Mouse (Mus musculus): ENCODE results near the gene C330007P06Rik. TPM values are rescaled to one million over a fixed set of nuclear protein-coding genes. Genes with fewer than 3 reads are reported as not detected.

The C330007P06Rik gene
- total and polyA plus RNA-seq, 3 experiments: 18.6 to 61.2 (median 53.0) TPM

DNA sequence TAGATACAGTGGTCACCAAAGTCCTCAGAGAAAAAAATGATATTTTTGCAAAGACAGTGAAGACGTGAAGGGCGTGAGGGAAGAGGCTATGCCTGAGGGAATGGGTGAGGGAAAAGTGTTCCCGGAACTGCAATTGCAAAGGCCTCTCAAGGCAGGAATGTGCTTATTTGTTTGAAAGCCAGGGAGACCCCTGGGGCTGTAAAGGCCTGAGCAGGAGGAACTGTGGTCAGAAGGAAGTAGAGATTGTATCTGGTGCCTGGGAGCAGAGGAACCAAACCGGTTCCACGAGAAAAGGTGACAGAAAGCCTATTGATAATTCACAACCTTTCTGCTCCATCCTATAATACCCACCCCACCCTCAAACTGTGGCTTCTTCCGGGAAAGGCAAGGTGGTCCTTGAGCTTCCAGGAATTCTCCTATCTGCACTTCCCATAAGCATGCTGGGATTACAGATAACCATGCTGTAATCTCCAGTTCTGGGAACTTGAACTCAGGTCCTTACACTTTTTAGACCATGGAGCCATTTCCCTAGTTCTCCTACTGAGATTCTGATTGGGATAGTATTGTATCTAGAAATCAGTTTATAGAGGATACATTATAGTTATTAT is 36.7 kb downstream of the C330007P06Rik start:
- no peak overlapping the region for H3K4me2 ChIP-seq (ENCODE audit: insufficient read depth, low read depth, poor library complexity, severe bottlenecking)
- no peak for DNase-seq (ENCODE audit: extremely low read depth)
- no peak overlapping the region for H3K4me3 ChIP-seq (replicated peaks in 1 of 3; ENCODE audit: low read depth in 2 of 3, low read length in 2 of 3, poor library complexity in 1 of 3)
- H3K79me2 ChIP-seq (replicated peaks; ENCODE audit: control insufficient read depth, extremely low read depth, insufficient read depth, poor library complexity, severe bottlenecking): no peaks in the 10 kb centered on the region
- no peak overlapping the region for H3K27ac ChIP-seq (ENCODE audit: insufficient read depth, low read depth)
- H3K4me1 ChIP-seq (ENCODE audit: control insufficient read depth in 1 of 2, insufficient read depth in 2 of 2): peaks cover 0 to 20% of the 10 kb centered on the region in 2 experiments; a peak in 2 of 4 replicates
- H3K9me3 ChIP-seq (replicated peaks; ENCODE audit: low read length): no peaks in the 10 kb centered on the region
- in situ Hi-C loops (cut with MboI; ENCODE audit: low pct_ligation_motif_present, low pct_unique_long_range_greater_than_20kb, low sequenced_read_pairs): no loop called here
- TF ChIP-seq ZNF384 (IDR thresholded peaks at IDR 0.05; ENCODE audit: low read depth, low read length): no peak
- TF ChIP-seq IRF4 (IDR thresholded peaks at IDR 0.05; ENCODE audit: low read depth, low read length): no peak
- no peak for TF ChIP-seq TCF12 (IDR thresholded peaks at IDR 0.05; ENCODE audit: low read depth, low read length)
- TF ChIP-seq CTCF (conservative IDR thresholded peaks at IDR 0.05 in 1 of 2, IDR thresholded peaks at IDR 0.05 in 1 of 2; ENCODE audit: low read depth in 2 of 2, low read length in 2 of 2): no peak
- no peak for TF ChIP-seq USF1 (IDR thresholded peaks at IDR 0.05; ENCODE audit: low read depth, low read length)
- no peak for TF ChIP-seq MAFK (IDR thresholded peaks at IDR 0.05; ENCODE audit: insufficient replicate concordance, low read length)
- TF ChIP-seq SIN3A (IDR thresholded peaks at IDR 0.05; ENCODE audit: low read length): no peak
- no peak for TF ChIP-seq KAT2A (IDR thresholded peaks at IDR 0.05; ENCODE audit: insufficient replicate concordance, low read length)
- no peak for TF ChIP-seq ELF1 (IDR thresholded peaks at IDR 0.05; ENCODE audit: low read depth, low read length)
- no peaks in the 10 kb centered on the region for H3K27me3 ChIP-seq (replicated peaks)
- dilution Hi-C loops (cut with MboI; ENCODE audit: extremely low pct_ligation_motif_present, extremely low pct_unique_long_range_greater_than_20kb, low sequenced_read_pairs): no loop called here
- H3K9ac ChIP-seq (ENCODE audit: insufficient read depth, low read depth): no peak overlapping the region
- peaks cover 0 to 18% of the 10 kb centered on the region in 2 experiments for H3K36me3 ChIP-seq (replicated peaks in 1 of 2; ENCODE audit: control insufficient read depth in 1 of 2, insufficient read depth in 1 of 2, low read length in 1 of 2)

DNA sequence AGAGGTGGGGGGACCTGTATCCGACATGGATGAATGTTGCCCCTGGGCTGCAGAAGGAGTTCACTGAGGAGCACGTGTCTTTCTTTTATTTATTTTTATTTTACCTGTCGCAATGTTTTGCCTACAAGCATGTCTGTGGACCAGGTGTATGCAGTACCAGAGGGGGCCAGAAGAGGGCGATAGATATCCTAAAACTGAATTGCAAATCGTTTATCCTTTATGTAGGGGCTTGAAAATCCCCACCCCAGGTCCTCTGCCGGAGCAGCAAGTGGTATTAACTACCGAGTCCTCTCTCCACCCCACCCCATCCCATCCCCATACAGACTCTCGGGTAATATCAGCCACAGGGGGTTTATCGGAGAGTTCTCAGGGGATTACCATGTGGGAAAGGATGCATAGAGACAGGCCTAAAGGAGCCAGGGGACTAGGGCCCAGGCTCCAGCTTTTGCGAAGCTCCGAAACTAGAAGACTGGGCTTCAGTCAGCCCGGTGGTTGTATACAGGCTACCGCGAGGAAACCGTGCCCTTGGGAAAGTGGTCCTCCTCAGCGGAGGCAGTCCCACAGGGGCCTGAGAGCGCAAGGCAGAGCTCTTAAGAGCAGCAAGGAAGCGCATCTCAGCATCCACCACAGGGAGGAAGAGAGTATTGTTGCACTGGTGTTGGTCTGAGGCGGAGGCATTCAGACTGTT is 40.4 kb downstream of the C330007P06Rik start:
- DNase-seq (ENCODE audit: extremely low read depth): peak; percentile 61
- in situ Hi-C loops (cut with MboI; ENCODE audit: low pct_ligation_motif_present, low pct_unique_long_range_greater_than_20kb, low sequenced_read_pairs) (no loop called here), dilution Hi-C loops (cut with MboI; ENCODE audit: extremely low pct_ligation_motif_present, extremely low pct_unique_long_range_greater_than_20kb, low sequenced_read_pairs) (no loop called here)
- H3K9me3 ChIP-seq (replicated peaks; ENCODE audit: low read length): no peaks in the 10 kb centered on the region
- peaks cover 0 to 9% of the 10 kb centered on the region in 2 experiments for H3K36me3 ChIP-seq (replicated peaks in 1 of 2; ENCODE audit: control insufficient read depth in 1 of 2, insufficient read depth in 1 of 2, low read length in 1 of 2)
- no peaks in the 10 kb centered on the region for H3K79me2 ChIP-seq (replicated peaks; ENCODE audit: control insufficient read depth, extremely low read depth, insufficient read depth, poor library complexity, severe bottlenecking)
- 0 out of 2 replicates have a peak, but pooled peaks have one; percentile 27 for TF ChIP-seq MAX (IDR thresholded peaks at IDR 0.05; ENCODE audit: low read length)
- TF ChIP-seq CTCF (conservative IDR thresholded peaks at IDR 0.05 in 1 of 2, IDR thresholded peaks at IDR 0.05 in 1 of 2; ENCODE audit: low read depth in 2 of 2, low read length in 2 of 2): peak; percentile 64 to 70
- peak; percentile 53 for TF ChIP-seq SMC3 (IDR thresholded peaks at IDR 0.05; ENCODE audit: low read depth, low read length)
- no peak for TF ChIP-seq ELF1 (IDR thresholded peaks at IDR 0.05; ENCODE audit: low read depth, low read length)
- no peak for TF ChIP-seq ETS1 (conservative IDR thresholded peaks at IDR 0.05; ENCODE audit: low read depth, low read length)
- TF ChIP-seq KAT2A (IDR thresholded peaks at IDR 0.05; ENCODE audit: insufficient replicate concordance, low read length): no peak
- no peak for TF ChIP-seq JUND (conservative IDR thresholded peaks at IDR 0.05; ENCODE audit: low read depth, low read length)
- TF ChIP-seq RAD21 (IDR thresholded peaks at IDR 0.05; ENCODE audit: low read depth, low read length): peak; percentile 62
- TF ChIP-seq ZKSCAN1 (IDR thresholded peaks at IDR 0.05; ENCODE audit: borderline replicate concordance, low read depth, low read length): no peak
- no peak for TF ChIP-seq ZNF384 (IDR thresholded peaks at IDR 0.05; ENCODE audit: low read depth, low read length)
- TF ChIP-seq JUN (IDR thresholded peaks at IDR 0.05; ENCODE audit: insufficient read depth, low read depth, low read length): no peak
- no peak for TF ChIP-seq USF2 (conservative IDR thresholded peaks at IDR 0.05; ENCODE audit: low read depth, low read length)
- H3K4me1 ChIP-seq (ENCODE audit: control insufficient read depth in 1 of 2, insufficient read depth in 2 of 2): peaks cover 0 to 17% of the 10 kb centered on the region in 2 experiments; a peak in 2 of 4 replicates
- H3K9ac ChIP-seq (ENCODE audit: insufficient read depth, low read depth): no peak overlapping the region
- H3K27me3 ChIP-seq (replicated peaks): no peaks in the 10 kb centered on the region
- 0 out of 2 replicates have a peak overlapping the region, but pooled peaks have one; percentile 4 for H3K27ac ChIP-seq (ENCODE audit: insufficient read depth, low read depth)
- H3K4me2 ChIP-seq (ENCODE audit: insufficient read depth, low read depth, poor library complexity, severe bottlenecking): peak overlapping the region; percentile 46; the same call in 1 of the 2 replicates
- no peak overlapping the region for H3K4me3 ChIP-seq (replicated peaks in 1 of 3; ENCODE audit: low read depth in 2 of 3, low read length in 2 of 3, poor library complexity in 1 of 3)

All from CH12.LX (cell line).